Mouse (Mus musculus): ENCODE data around the gene Mapk6.
"Not testable (repeated sequence)": the region's sequence is repeated elsewhere in the genome, so short reads cannot be mapped to it uniquely, and the experiment has no call there.

Gene Mapk6

GRCm38 (mm10) chr9:75378774-75379173, 31.0 kb downstream of the Mapk6 start:
- DNase-seq = no peak

DNA sequence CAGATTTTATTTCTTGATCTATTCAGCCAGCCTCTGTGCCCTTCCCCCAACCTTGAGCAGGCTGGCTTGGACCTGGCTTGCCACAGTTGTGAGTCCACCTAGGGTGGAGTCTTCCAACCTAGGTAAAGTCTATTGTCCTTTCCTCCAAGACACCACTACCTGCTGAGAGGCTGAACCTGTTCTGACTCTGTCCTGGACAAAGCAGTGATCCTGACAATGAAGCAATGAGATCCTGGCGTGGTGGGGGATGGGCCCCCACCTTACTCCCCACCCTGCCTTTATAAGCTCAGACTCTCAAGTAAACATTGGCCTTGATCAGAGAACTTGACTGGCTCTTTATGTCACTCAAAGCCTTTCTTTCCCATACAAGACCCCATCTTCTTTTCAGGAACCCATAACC, 33.4 kb downstream of the Mapk6 start:
- DNase-seq = no peak

- DNase-seq = no peak
Measured at GRCm38 (mm10) chr9:75375606-75376005, 34.2 kb downstream of the Mapk6 start.

DNA sequence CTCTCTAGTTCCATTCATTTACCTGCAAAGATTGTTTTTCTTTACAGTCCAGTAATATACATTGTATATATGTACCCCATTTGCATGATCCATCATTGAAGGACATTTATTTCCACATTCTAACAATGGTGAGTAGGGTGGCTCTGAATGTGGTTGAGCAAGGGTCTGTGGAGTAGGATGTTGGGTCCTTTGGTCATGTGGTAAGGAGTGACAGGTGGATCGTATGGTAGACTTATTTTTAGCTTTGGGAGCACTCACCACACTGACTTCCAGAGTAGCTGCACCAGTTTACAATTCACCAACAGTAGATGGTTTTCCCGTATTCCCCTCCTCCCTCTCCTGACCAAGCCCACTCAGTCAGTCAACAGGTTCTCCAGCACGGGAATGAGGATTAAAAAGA, 41.0 kb downstream of the Mapk6 start:
- no peak for DNase-seq

DNA sequence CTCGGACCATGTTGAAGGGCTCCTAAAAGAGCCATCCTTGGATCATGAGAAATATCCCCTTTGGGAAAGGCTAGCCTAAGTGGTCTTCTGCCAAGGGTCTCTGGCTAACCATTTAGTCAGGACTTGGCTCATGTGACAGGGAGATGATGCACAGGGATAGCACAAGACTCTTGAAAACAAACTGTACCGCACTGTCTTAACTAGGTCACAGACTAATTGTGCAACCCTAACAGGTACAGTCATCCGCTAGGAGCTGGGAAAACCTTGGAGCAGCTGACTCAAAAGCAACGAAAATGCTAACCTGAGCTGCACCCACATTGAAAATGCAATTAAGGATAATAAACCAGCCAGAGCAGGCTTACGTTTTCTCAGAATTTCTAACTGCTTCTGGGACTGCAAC, 43.6 kb downstream of the Mapk6 start:
- no peak for DNase-seq

GRCm38 (mm10) chr9:75365195-75365594, 44.6 kb downstream of the Mapk6 start:
- DNase-seq = no peak

GRCm38 (mm10) chr9:75363702-75364101, 46.1 kb downstream of the Mapk6 start:
- DNase-seq = not testable (repeated sequence)

GRCm38 (mm10) chr9:75363001-75363400, 46.8 kb downstream of the Mapk6 start:
- no peak for DNase-seq

DNA sequence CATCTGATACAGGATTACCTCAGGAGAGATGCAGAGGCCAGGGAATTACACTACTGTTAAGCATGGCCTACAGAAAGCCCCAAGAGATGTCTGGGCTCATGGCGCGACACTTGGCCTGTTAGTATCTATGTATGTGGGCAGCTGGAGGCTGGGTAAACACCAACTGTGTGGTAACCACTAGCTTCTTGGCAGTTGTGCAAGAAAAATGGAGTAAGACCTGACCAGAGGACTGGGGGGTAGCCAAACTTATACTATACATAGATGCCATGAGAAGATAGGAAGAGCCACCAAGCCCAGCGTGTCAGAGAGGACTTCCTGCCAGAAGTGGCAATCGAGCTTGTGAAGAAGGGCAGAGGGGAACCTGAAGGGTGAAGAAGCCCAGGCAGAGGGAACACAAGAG, 47.6 kb downstream of the Mapk6 start:
- no peak for DNase-seq

DNA sequence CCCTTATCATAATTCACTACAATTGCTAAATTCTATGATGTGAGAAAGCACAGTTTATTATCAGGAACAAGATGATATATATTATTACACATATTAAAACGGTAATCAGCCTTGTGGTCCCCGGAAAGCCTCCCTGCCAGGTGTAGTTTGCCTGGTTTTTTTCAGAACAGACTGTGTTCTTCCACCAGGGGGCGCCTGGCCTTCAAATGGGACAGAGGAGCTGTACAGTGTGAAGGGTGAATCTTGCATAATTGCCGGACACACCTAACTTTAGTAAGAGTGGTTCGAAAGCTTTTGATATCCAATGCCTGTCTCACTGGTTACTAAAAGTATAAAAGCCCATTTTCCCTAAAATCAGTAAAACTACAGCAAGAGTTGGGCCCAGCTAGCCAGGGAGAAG, 48.1 kb downstream of the Mapk6 start:
- DNase-seq = peak; percentile 74

DNA sequence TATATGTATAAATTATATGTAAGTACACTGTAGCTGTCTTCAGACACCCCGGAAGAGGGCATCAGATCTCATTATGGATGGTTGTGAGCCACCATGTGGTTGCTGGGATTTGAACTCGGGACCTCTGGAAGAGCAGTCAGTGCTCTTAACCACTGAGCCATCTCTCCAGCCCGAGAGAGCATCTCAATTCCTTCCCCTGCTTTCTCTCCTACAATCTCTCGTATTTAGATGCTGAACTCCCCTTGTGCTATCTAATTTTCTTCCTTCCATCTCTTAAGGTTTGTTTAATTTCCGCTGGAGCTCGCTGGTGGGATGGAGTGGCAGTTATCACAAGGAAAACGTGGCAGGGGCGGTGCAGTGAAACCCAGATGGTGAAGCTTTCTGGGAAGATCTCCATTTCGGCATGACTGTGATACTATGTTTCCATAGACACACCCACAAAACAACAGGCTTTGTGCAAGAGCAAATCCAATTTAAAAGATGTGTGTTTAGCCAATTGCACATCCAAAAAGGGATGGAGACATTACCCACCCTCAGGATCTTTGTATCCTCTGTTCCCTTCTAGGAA, 52.6 kb downstream of the Mapk6 start:
- no peak for DNase-seq

- no peak for DNase-seq
Measured at GRCm38 (mm10) chr9:75355783-75356182, 54.0 kb downstream of the Mapk6 start.

DNA sequence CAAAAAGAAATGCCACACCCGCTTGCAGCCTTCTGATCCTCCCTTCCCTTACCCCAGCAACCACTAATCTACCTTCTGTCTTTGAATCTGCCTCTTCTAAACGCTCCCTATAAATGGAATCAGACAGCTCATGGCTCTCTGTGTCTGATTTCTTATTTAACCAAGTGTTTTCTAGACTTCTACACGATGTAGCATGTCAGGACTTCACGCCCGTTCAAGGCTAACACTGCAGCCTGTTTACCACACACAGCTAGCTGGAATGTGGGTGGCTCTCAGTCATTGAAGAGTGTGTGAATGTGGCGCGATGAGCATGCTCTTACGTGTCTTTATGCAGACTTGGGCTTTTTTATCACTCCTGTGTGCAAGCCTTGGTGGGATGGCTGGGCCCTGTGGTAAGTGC, 56.7 kb downstream of the Mapk6 start:
- no peak for DNase-seq

- DNase-seq = no peak
Measured at GRCm38 (mm10) chr9:75348641-75349040, 61.2 kb downstream of the Mapk6 start.

DNA sequence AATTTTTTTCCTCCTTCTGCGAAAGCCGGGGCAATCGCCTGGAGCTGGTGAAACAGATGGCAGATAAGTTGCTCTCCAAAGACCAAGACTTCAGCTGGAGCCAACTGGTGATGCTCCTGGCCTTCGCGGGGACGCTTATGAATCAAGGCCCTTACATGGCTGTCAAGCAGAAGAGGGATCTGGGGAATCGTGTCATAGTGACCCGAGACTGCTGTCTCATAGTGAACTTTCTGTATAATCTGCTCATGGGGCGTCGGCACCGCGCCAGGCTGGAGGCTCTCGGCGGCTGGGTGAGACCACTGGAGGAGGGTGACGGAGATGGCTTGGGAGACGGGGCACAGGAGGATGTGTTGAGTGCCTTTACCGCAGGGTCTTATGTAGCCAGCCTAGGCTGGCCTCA, 61.7 kb downstream of the Mapk6 start:
- DNase-seq = no peak

DNA sequence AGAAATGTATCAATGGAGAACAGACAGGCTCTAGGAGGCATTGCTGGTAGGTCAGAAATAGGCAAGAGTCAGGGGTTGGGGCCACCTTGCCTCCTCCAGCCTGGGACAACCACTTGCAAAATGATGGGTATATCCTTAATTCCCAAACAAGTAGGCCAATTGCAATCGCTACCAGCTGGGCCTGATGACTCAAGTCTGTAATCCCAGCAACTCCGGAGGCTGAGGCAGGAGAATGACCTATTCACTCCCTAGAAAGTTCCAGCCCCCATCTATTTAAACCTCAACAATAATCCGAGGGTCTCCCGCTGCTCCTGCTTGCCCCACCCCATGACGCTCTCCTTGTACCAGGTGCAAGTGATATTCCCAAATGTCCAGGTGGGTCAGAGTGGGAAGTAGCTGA, 62.3 kb downstream of the Mapk6 start, which contains the start of gene Bcl2l10:
Gene Bcl2l10, plus strand, starts transcription at position 301 of the 400 bp plus-strand sequence.
- no peak for DNase-seq

GRCm38 (mm10) chr9:75342433-75342832, 67.4 kb downstream of the Mapk6 start:
- no peak for DNase-seq

GRCm38 (mm10) chr9:75338016-75338415, 71.8 kb downstream of the Mapk6 start:
- no peak for DNase-seq

- no peak for DNase-seq
Measured at GRCm38 (mm10) chr9:75334440-75334839, 75.4 kb downstream of the Mapk6 start.

- DNase-seq = no peak
Measured at GRCm38 (mm10) chr9:75330821-75331220, 79.0 kb downstream of the Mapk6 start.

- DNase-seq = no peak
Measured at GRCm38 (mm10) chr9:75328047-75328446, 81.8 kb downstream of the Mapk6 start.

DNA sequence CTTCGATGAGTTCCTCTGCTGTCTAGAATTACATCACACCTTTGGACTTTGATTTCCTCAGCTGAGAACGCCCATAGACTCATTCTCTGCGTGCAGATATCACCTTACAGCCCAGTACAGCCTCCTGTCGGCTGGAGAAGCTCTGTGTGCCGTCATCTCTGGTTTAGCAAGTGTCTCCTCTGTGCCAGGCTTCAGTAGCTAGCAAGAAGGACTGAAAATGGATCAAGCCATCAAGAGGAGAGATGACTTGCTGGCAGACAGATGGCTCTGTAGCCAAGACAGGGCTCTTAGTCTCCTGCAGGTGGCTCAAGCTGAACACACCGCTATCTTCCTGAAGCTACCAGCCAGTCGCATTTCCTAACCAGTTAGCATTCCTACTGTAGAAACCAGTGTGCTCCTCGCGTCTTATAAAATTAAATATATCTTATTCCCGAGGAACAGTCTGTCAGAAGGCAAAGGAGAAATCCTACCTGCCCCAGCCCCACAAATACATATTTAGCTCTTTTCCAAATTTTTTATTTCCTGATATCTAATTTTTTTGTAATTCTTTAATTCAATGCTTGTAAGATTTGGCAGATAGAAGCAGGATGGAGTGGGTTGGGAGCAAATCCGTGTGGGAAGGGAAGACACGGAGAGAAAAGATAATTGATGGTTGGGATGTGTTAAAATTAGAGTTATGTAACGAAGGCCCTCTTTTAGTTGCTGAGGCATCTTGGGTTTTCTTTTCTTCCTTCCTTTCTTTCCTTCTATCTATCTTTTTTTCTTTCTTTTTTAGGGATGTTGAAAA, 87.5 kb downstream of the Mapk6 start:
- no peak for DNase-seq

DNA sequence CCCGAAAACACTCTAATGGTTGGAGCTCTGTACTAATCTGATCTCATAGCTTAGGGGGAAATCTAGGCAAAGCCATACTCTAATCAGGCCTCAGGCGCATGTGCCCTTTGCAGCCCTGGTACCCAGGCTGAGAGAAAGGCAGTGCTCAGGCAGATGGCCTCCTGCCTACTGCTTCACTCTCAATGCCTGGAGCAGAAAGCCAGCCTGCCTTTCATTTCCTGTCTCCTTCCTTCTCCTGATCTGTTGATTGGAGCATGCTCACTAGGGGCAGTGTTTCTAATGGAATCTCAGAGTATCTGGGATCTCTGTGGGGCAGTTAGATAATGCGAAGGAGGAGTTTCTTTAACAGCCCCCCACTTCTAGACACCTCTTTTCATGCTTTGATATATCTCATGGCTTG, 90.4 kb downstream of the Mapk6 start:
- DNase-seq = no peak
